In the genomic region with DNA sequence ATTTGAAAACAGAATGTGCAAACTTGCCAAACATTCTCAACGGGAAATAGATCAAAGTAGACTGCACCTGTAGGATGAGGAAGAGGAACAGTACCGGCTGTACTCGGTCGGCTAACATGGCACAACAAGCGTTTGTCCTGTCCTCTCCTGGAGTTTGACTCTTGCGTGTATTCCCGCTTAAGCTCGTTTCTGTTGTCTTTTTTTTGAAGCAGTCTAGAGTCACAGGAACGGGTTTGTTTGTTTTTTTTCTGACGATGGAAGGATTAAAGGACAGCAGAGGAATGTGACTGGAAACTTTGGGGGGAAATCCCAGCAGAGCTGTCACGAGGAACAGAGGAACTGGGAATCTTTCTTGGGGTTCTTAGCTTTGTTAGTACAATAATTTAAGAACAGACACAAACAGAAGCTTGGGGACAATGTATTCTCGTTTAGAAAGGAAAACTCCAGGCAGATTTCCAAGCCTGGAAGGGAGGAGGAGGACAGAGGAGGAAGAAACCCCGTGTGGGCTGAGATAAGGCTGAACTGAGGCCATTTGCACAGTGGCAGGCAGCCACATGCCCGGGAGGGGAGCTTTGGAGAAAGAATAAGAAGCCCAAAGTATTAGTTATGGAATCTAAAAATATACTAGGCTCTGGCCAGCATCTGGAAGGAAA, we compare ENCODE assay signal across 8 mouse cellular contexts. TPM values are rescaled to one million over a fixed set of nuclear protein-coding genes. Genes with fewer than 3 reads are reported as not detected.
DNase-seq lines count a peak whose midpoint lies in the region; ATAC-seq lines count a peak whose summit lies in the region.
"Had no signal": no experiment of that assay in that cellular context is flagged by ENCODE, and none has a peak within 500 bp of the region (broad histone marks: within the 10 kb centered on the region; RNA-seq: fewer than 3 reads in every experiment).

No protein-coding gene starts in this region.

- peak; percentile 66 for DNase-seq in ovary, adult 18-20 months (ENCODE audit: low spot score)
- DNase-seq in ovary, postnatal 10 days (ENCODE audit: low spot score): no peak
- DNase-seq in heart, adult 11 months: peak; percentile 97
- no peak for DNase-seq in thymus, postnatal 4 days
- no peak for DNase-seq in retina, embryonic 14.5 days (ENCODE audit: low spot score)

- H3K9ac ChIP-seq in kidney, embryonic 15.5 days: no peak overlapping the region
- no peak overlapping the region for H3K9ac ChIP-seq in stomach, embryonic 16.5 days (ENCODE audit: low read length)

- WGBS in kidney, embryonic 15.5 days: 37% methylated on average over 14 of the region's 14 CpGs
- WGBS in stomach, embryonic 16.5 days: 26% methylated on average over 14 of the region's 14 CpGs

- no peaks in the 10 kb centered on the region for H3K36me3 ChIP-seq in kidney, embryonic 15.5 days
- no peaks in the 10 kb centered on the region for H3K36me3 ChIP-seq in stomach, embryonic 16.5 days (ENCODE audit: control insufficient read depth, insufficient read depth, low read length)

- peaks cover 13% of the 10 kb centered on the region for H3K4me1 ChIP-seq in kidney, embryonic 15.5 days
- no peaks in the 10 kb centered on the region for H3K4me1 ChIP-seq in stomach, embryonic 16.5 days (ENCODE audit: control insufficient read depth, insufficient read depth, low read length)

- H3K27ac ChIP-seq in kidney, embryonic 15.5 days: peak overlapping the region; percentile 39
- peak overlapping the region; percentile 62; the same call in 1 of the 2 replicates for H3K27ac ChIP-seq in stomach, embryonic 16.5 days (ENCODE audit: low read length)
- H3K27ac ChIP-seq: macrophage had no signal

- peak overlapping the region; percentile 42 for H3K4me2 ChIP-seq in kidney, embryonic 15.5 days
- H3K4me2 ChIP-seq in stomach, embryonic 16.5 days (ENCODE audit: low read depth, low read length): no peak overlapping the region

- no peak for ATAC-seq in kidney, embryonic 15.5 days (replicated peaks; ENCODE audit: low FRiP score)
- peak; percentile 37 for ATAC-seq in stomach, embryonic 16.5 days (ENCODE audit: insufficient read depth, low FRiP score)

- H3K9me3 ChIP-seq in kidney, embryonic 15.5 days (replicated peaks): no peaks in the 10 kb centered on the region
- H3K9me3 ChIP-seq in stomach, embryonic 16.5 days (replicated peaks; ENCODE audit: control insufficient read depth, low read length): no peaks in the 10 kb centered on the region

- H3K4me3 ChIP-seq in kidney, embryonic 15.5 days (replicated peaks): 0 out of 2 replicates have a peak overlapping the region, but pooled peaks have one; percentile 2
- H3K4me3 ChIP-seq in stomach, embryonic 16.5 days (replicated peaks; ENCODE audit: low read length): no peak overlapping the region

- H3K27me3 ChIP-seq in kidney, embryonic 15.5 days: 0 out of 2 replicates have a peak, but pooled peaks cover 2% of the 10 kb centered on the region
- H3K27me3 ChIP-seq in stomach, embryonic 16.5 days (ENCODE audit: control insufficient read depth, insufficient read depth, low read length): no peaks in the 10 kb centered on the region

RNA-seq across cellular contexts. Expression of a gene that starts 6.2 kb away (rescaled TPM):
- polyA plus RNA-seq in kidney, embryonic 15.5 days (2015; fragmentation: Nextera tagmentation; extraction: Ambion mirVana): 0.78 and 0.82 TPM in 2 replicates
- polyA plus RNA-seq in stomach, embryonic 16.5 days (2015; fragmentation: Nextera tagmentation; extraction: Ambion mirVana): 0.60 and 0.61 TPM in 2 replicates

RNA-seq across cellular contexts. Expression of a gene that starts 16.1 kb away (rescaled TPM):
- polyA plus RNA-seq in kidney, embryonic 15.5 days (2015; fragmentation: Nextera tagmentation; extraction: Ambion mirVana): 0.57 and 0.58 TPM in 2 replicates
- polyA plus RNA-seq in stomach, embryonic 16.5 days (2015; fragmentation: Nextera tagmentation; extraction: Ambion mirVana): 0.85 and 1.0 TPM in 2 replicates

Comparison
In these comparisons a context has a peak if more than half of its experiments do, and no peak if none do; other contexts are left out.
1. DNase-seq: peak in ovary, adult 18-20 months (single experiment) and heart, adult 11 months (single experiment); none in ovary, postnatal 10 days (single experiment), thymus, postnatal 4 days (single experiment) and retina, embryonic 14.5 days (single experiment).